Mouse (Mus musculus) neural tube, embryonic 10.5 days (tissue): Measurements from ENCODE around the gene Tsc1.
A peak's percentile ranks its signal among the peaks of the same experiment; 100 is the strongest.

Experiments
- DNase-seq: peaks from one replicate; pipeline ENCODE4 v3.0.0-alpha.2; 2017; ENCODE audit warnings: low spot score; ENCODE audit errors: extremely low spot score

The Tsc1 gene

GRCm38 (mm10) chr2:28640461-28641424 is at the start of gene Tsc1:
TSS of gene Tsc1 (plus strand) at chr2:28641228.
- peak; percentile 98 for DNase-seq

- no peak for DNase-seq
Observed at GRCm38 (mm10) chr2:28591479-28591878, 49.5 kb upstream of the Tsc1 start.

- DNase-seq: peak; percentile 65
Observed at GRCm38 (mm10) chr2:28592809-28593208, 48.2 kb upstream of the Tsc1 start.

- no peak for DNase-seq
Observed at GRCm38 (mm10) chr2:28596021-28596420, 45.0 kb upstream of the Tsc1 start.

GRCm38 (mm10) chr2:28596998-28597397 is 44.0 kb upstream of the Tsc1 start:
- DNase-seq: no peak

- no peak for DNase-seq
Observed at GRCm38 (mm10) chr2:28597733-28598547, 43.1 kb upstream of the Tsc1 start.

GRCm38 (mm10) chr2:28598692-28599568 is 42.1 kb upstream of the Tsc1 start:
- DNase-seq: no peak

- DNase-seq: no peak
Observed at GRCm38 (mm10) chr2:28599569-28599900, 41.5 kb upstream of the Tsc1 start.

GRCm38 (mm10) chr2:28601720-28602590 is 39.1 kb upstream of the Tsc1 start:
- no peak for DNase-seq

GRCm38 (mm10) chr2:28603542-28603941 is 37.5 kb upstream of the Tsc1 start:
- no peak for DNase-seq

- DNase-seq: no peak
Observed at GRCm38 (mm10) chr2:28605789-28606541, 35.1 kb upstream of the Tsc1 start.

- no peak for DNase-seq
Observed at GRCm38 (mm10) chr2:28606601-28607340, 34.3 kb upstream of the Tsc1 start.

GRCm38 (mm10) chr2:28607341-28608165 is 33.5 kb upstream of the Tsc1 start:
- no peak for DNase-seq

- DNase-seq: no peak
Observed at GRCm38 (mm10) chr2:28609851-28610250, 31.2 kb upstream of the Tsc1 start.

GRCm38 (mm10) chr2:28610716-28611406 is 30.2 kb upstream of the Tsc1 start:
- DNase-seq: no peak

- no peak for DNase-seq
Observed at GRCm38 (mm10) chr2:28611407-28611787, 29.6 kb upstream of the Tsc1 start.

GRCm38 (mm10) chr2:28612436-28613063 is 28.5 kb upstream of the Tsc1 start:
- DNase-seq: no peak
